Mouse (Mus musculus) hindbrain, embryonic 16.5 days (tissue): ENCODE results near the gene Gm4884. TPM values are rescaled to one million over a fixed set of nuclear protein-coding genes. Genes with fewer than 3 reads are reported as not detected.
"Not testable (repeated sequence)": the region's sequence is repeated elsewhere in the genome, so short reads cannot be mapped to it uniquely, and the experiment has no call there.

Experiments used
- ATAC-seq: fragments of 200-750 bp; cut with Nextera tagmentation; 2 replicates; pipeline ENCODE4 v1.8.0; 2017; ENCODE audit warnings: moderate TSS enrichment, moderate library complexity
- H3K27ac ChIP-seq: fragments of 300-500 bp; sonication (generic); 2 replicates; pipeline ENCODE4 v1.5.1; 2014; ENCODE audit warnings: low read depth, mild to moderate bottlenecking, control low read depth, low read length, moderate library complexity
- H3K27me3 ChIP-seq: fragments of 300-500 bp; sonication (generic); replicated peaks from 2 replicates; pipeline ENCODE4 v1.6.1; 2014; ENCODE audit warnings: low read length; ENCODE audit not compliant: control insufficient read depth, insufficient read depth
- H3K36me3 ChIP-seq: fragments of 300-500 bp; sonication (generic); 2 replicates; pipeline ENCODE4 v1.6.1; 2014; ENCODE audit warnings: mild to moderate bottlenecking, low read length, moderate library complexity, mixed read lengths; ENCODE audit not compliant: control insufficient read depth, insufficient read depth
- H3K4me1 ChIP-seq: fragments of 300-500 bp; sonication (generic); 2 replicates; pipeline ENCODE4 v1.6.1; 2014; ENCODE audit warnings: low read depth, low read length; ENCODE audit not compliant: control insufficient read depth, insufficient read depth
- H3K4me2 ChIP-seq: fragments of 300-500 bp; sonication (generic); 2 replicates; pipeline ENCODE4 v1.6.1; 2014; ENCODE audit warnings: mild to moderate bottlenecking, low read length, control low read depth, moderate library complexity
- H3K4me3 ChIP-seq: fragments of 300-500 bp; sonication (generic); 2 replicates; pipeline ENCODE4 v1.5.1; 2014; ENCODE audit warnings: mild to moderate bottlenecking, low read length, control low read depth, moderate library complexity
- H3K9ac ChIP-seq: fragments of 300-500 bp; sonication (generic); 2 replicates; pipeline ENCODE4 v1.6.1; 2014; ENCODE audit warnings: low read depth, mild to moderate bottlenecking, control low read depth, low read length, moderate library complexity
- H3K9me3 ChIP-seq: fragments of 300-500 bp; sonication (generic); 2 replicates; pipeline ENCODE4 v1.6.1; 2014; ENCODE audit warnings: mild to moderate bottlenecking, low read length, moderate library complexity; ENCODE audit not compliant: control insufficient read depth
- WGBS: fragments of 180-500 bp; shearing (Covaris S2); extraction: QIAGEN DNeasy Blood & Tissue Kit; methylation state at CpG from one replicate; pipeline ENCODE4 v1.1.7; 2014; 5-methylcytosine and 5-hydroxymethylcytosine counted together
- polyA plus RNA-seq: library from polyadenylated mRNA; unstranded; fragments of >200 nt; fragmentation: Nextera tagmentation; extraction: Ambion mirVana; gene quantifications from 2 replicates; pipeline ENCODE4 v1.2.1, GENCODE M21; 2015

Gm4884 gene
- polyA plus RNA-seq, result not detected in 2 replicates

DNA sequence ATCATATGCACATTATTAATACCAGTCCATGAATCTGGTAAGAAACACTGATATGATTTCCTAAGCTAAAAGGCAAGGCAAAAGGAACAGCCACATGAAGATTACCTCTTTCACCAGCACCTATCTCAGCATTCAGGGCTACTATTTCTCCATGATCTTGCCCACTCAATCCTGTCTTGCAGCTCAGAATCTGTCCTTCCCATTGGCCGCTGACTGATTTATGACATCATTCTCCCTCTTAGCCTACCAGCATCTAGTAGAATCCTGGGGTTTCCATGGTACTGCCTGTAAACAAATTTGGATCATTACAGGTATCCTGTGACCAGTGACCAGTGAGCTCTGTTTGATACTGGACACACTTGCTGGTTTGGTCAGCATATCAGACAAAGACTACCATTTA lies at the start of gene Gm4884:
Gene Gm4884 (plus strand): TSS at position 301 of the 400 bp plus-strand sequence.
- H3K9me3 ChIP-seq, H3K27me3 ChIP-seq, H3K27ac ChIP-seq, H3K9ac ChIP-seq, ATAC-seq, H3K4me3 ChIP-seq, H3K4me2 ChIP-seq, H3K4me1 ChIP-seq, H3K36me3 ChIP-seq: not testable (repeated sequence)
- 100% methylated on average over 1 of the region's 1 CpGs for WGBS

DNA sequence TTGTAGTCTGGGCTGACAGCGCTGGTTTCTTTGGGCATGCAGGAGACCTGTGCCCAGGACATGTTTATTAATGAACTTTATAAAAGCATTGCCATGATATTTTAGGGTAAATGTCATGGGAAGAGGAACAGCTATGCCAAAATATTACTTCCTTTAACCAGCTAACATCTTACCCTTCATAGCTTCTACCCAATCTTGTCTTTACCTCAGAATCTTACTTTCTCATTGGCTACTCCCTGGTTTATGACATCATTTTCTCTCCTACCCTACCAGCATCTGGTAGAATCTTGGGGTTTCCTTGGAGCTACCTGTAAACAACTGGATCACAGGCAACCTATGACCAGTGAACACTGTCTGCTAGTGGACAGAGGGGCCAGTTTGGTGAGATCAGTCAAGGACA lies 45.3 kb upstream of the Gm4884 start, which contains the start of gene 4930433I11Rik:
Gene 4930433I11Rik (plus strand): TSS at position 301 of the 400 bp plus-strand sequence.
- no peak within 1 kb of the TSS for H3K4me3 ChIP-seq
- no peaks in the 10 kb centered on the region for H3K27me3 ChIP-seq
- 88% methylated on average over 1 of the region's 1 CpGs for WGBS
- no peaks in the 10 kb centered on the region for H3K9me3 ChIP-seq
- H3K4me2 ChIP-seq, result no peak within 1 kb of the TSS
- no peaks in the 10 kb centered on the region for H3K4me1 ChIP-seq
- no peaks in the 10 kb centered on the region for H3K36me3 ChIP-seq
- no peak within 1 kb of the TSS for H3K9ac ChIP-seq
- ATAC-seq, result no peak
- H3K27ac ChIP-seq, result no peak within 1 kb of the TSS

DNA sequence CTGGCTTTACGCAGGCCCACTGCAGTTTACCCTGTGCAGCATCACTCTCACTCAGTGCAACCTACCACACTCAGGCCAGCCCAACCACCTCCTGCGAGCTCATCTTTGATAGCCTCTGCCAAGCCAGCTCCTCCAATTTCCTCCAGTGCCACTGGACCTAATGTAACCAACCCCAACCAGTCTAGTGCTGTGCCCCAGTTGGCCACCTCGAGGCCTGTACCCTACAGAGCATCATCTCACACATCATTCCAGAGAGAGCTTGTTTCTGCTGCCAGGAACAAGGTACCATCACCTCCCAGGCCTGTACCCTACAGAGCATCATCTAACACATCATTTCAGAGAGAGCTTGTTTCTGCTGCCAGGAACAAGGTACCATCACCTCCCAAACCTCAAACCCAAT lies 11.5 kb downstream of the Gm4884 start:
- not testable (repeated sequence) for ATAC-seq, H3K9me3 ChIP-seq, H3K4me1 ChIP-seq, H3K4me2 ChIP-seq, H3K9ac ChIP-seq, H3K27me3 ChIP-seq, H3K4me3 ChIP-seq, H3K27ac ChIP-seq, H3K36me3 ChIP-seq
- WGBS, result 73% methylated on average over 3 of the region's 3 CpGs

Other genes with a start within 250 kb of the Gm4884 start
- 26.0 and 27.4 TPM in 2 replicates for gene Vstm2b, start 134.4 kb upstream of the Gm4884 start, polyA plus RNA-seq
- gene 4930433I11Rik, start 45.2 kb upstream of the Gm4884 start, polyA plus RNA-seq, result not detected in 2 replicates
- gene Gm5592, start 121.1 kb downstream of the Gm4884 start, polyA plus RNA-seq, result not detected in 2 replicates